Mouse (Mus musculus): ENCODE results near the gene Tmem109.

- no peak for TF ChIP-seq CTCF (IDR thresholded peaks at IDR 0.05; ENCODE audit: extremely low read depth, insufficient read length, insufficient replicate concordance, low read depth, low read length)
- TF ChIP-seq POLR2A (IDR thresholded peaks at IDR 0.05; ENCODE audit: low read depth, low read length): no peak
Observed at GRCm38 (mm10) chr19:10869886-10870527, 11.8 kb downstream of the Tmem109 start, which contains the start of gene Tmem132a.

Measured in small intestine, adult 2 months (tissue).